Mouse (Mus musculus) lung, postnatal 10 days (tissue): ENCODE results near the gene Nrtn.

ENCODE experiments used
- DNase-seq: peaks from one replicate; pipeline ENCODE4 v3.0.0; 2021

Nrtn gene

DNA sequence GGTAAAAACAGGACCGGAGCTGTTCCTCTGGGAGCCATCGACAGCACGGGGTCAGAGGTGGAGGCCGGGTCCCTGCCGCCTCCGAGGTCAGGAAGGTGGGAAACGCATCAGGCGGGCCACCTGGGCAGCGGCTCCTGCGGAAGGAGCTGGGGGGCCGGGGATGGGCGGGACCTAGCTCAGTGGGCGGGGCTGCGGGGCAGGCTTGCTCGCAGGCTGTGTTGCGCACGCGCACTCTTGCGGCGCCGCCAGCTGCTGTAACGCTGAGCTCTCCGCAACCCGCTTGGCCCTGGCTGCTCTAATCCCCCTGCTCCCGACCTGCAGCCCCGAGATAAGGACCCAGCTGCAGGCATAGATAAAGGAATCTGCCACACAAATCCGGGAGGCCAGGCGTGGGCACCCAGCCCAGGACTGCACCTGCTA lies 4.7 kb upstream of the Nrtn start:
- DNase-seq, result peak; percentile 90

GRCm38 (mm10) chr17:56761077-56761476 lies 3.7 kb upstream of the Nrtn start:
- no peak for DNase-seq

- peak; percentile 45 for DNase-seq
Measured at GRCm38 (mm10) chr17:56759261-56759660, 1.9 kb upstream of the Nrtn start.

DNA sequence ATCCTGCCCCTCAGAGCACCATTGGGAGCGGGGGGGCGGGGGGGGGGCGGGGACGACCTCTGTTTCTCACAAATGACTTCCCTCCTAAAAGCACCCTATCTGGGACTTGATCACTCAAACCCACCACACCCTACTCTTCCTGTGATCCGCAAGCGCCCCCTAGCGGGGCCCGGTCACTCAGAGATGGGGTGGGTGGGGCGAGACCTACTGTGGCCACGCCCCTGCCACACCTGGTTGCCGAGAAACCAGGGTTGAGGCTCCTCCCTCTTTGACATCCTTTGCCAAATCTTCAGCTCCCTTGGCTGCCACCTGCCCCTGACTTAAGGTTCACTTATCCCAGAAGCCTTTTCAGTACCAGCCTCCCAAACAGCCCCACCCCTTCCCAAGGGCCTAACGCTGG lies 802 bp upstream of the Nrtn start:
- peak; percentile 84 for DNase-seq

GRCm38 (mm10) chr17:56756703-56757399 lies 479 bp downstream of the Nrtn start:
- peak; percentile 66 for DNase-seq

DNA sequence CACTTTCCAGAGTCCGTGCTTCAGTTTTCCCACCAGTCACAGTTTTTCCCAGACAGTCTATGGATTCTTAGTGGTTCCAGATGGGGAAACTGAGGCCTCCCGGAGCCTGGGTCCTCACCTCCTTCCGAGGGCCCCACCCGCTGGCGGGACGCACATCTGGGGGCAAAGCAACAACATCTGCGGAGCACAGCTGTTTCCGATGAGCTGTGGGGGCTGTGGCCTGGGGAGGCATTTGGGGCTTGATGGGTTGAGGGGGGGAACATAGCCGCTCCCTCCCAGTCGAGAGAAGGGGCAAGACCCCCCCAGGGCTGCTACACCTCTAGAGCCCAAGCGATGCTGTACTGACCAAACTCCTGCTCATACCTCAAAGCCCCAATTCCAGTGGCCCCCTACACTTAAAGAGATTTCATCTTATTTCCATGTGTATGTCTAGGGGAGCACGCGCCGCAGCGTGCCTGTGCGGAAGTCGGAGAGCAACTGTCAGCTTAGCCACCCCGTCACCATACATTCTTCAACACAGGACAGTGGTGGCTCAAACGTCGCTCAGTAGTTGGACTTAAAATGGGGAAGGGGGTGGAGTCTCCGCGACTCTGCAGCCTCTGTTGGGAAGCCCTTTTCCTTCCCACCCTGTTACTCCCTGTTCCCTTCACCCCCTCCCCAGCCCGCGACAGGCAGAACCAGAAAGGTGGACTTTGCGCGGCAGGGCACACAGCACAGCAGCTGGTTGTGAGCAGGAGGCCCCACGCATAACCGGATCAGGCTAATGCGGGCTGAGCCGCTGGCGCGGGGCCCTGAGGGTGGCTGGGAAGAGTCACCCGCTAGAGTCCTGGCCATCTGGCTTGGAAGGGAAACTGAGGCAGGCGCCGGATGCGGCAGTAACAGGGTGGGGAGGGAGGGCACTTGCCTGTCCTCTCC lies 2.8 kb downstream of the Nrtn start:
- no peak for DNase-seq

GRCm38 (mm10) chr17:56753452-56753851 lies 3.9 kb downstream of the Nrtn start:
- no peak for DNase-seq

GRCm38 (mm10) chr17:56751404-56752072 lies 5.8 kb downstream of the Nrtn start:
- peak; percentile 59 for DNase-seq

- no peak for DNase-seq
Measured at GRCm38 (mm10) chr17:56744173-56744572, 13.2 kb downstream of the Nrtn start.

DNA sequence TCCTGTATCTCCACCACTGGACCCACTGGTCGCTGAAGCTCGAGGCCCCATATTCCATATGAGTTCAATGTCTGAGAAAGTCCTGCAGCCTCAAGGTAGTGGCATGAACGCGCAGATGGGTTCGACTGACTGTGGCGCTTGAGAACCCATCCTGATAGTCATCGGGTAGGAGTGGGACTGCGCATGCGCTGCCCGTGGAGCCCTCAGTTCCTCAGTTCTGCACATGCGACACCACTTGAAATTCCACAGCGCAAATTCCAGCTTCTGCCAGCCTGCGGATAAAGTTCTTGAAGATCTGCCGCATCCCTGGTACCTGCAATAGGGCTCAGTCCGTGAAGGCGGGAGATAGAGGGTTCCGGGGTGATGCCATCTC lies 16.6 kb downstream of the Nrtn start:
- no peak for DNase-seq

DNA sequence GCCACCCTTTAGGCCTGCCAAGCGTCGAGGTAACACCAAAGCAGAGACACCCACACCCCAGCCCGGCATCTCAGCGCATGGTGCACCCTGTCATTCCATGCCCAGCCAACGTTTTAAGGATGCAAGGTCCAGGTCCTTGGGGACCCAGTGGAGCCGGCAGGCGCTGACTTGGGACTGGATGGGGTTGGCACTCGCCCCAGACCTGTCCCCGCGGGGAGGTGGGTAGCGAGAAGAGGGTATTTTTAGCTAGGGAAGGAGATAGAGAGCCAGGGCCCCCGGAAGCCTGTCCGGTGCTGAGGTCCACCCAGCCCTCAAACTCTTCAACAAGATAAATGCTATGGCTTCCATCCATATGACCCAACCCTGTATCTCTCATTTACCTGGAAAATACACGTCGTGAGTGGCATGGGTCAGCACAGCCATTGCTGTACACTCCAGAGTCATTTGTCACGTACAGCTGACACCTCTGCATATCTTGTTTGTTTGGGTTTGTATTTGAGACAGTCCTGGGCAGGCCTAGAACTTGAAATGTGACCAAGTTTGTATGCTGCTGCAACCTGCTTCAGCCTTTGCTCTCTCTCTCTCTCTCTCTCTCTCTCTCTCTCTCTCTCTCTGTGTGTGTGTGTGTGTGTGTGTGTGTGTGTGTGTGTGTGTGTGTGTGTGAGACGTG lies 17.1 kb downstream of the Nrtn start:
- DNase-seq, result no peak

DNA sequence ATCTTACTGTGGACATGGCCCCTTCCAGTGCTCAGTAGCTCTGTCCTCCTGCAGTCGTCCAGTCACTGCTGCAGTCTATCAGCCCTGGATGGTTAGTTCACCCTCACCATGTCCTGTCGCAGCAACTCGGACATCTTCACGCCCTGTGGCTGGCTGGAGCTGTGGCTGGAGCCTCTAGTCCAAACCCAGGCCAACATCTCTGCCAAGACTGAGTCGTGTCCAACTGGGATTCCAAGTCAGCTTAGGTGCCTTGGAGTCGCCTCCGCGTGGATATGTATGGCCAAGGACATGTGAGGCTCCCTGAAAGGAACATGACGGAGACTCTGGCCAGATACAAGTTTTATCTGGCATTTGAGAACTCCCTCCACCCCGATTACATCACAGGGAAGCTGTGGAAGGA lies 19.1 kb downstream of the Nrtn start:
- DNase-seq, result peak; percentile 56

- no peak for DNase-seq
Measured at GRCm38 (mm10) chr17:56736534-56736933, 20.8 kb downstream of the Nrtn start.

DNA sequence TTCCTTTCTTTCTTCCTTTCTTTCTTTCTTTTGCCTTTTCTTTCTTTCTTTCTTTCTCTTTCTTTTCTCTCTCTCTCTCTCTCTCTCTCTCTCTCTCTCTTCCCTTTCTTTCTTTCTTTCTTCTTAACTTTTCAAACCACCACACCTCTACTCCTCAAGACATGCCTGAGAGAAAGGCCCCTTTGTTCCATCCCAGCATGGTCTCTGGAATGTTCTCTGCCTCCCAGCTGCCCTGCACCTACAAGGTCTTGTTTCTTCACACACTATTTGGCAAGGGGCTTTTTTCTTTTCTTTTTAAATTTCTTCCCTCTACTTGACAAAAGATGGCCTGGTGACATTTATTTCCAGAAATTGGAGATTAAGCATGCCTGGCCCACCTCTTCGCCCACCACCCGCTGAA lies 27.7 kb downstream of the Nrtn start:
- DNase-seq, result no peak

DNA sequence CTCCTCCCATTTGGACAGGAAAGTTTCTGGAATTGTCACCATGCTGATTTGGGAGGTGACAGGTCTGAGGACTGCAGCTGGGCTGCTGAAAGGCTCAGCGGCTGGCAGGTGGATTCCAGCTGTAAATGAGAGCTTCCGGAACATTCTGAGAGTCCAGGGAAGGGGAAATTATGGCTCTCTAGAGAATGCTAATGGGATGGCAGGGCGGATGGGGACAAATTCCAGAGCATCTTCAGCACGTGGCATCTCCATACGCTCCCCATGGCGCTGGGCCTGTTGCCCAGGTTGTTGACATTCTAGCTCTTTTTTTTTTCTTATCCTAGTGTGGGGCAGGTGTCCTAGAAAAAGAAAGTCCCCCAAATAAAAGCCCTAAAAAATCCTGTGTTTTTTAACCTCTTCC lies 28.2 kb downstream of the Nrtn start:
- DNase-seq, result no peak

GRCm38 (mm10) chr17:56728117-56728516 lies 29.2 kb downstream of the Nrtn start:
- peak; percentile 88 for DNase-seq

DNA sequence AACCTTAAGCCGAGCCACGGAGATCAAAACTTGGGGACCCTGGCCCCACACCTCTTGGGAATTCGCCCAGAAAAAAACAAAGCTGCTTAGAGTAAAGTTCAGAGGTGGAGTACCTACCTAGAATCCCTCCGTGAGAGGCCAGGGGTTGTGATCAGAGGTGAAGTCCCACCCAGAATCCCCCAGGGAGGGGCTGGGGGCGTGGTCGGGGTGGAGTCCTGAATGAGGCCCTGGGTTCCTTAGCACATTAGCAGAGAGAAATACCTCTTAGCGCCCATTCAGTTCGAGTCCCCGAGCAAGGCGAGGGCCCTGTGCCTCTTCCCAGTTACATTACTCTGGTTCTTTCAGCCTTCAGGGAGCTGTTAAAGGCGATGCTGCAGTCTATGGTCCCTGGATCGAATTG lies 29.7 kb downstream of the Nrtn start:
- no peak for DNase-seq

GRCm38 (mm10) chr17:56727029-56727649 lies 30.2 kb downstream of the Nrtn start:
- DNase-seq, result no peak

- no peak for DNase-seq
Measured at GRCm38 (mm10) chr17:56723419-56724161, 33.7 kb downstream of the Nrtn start.

DNA sequence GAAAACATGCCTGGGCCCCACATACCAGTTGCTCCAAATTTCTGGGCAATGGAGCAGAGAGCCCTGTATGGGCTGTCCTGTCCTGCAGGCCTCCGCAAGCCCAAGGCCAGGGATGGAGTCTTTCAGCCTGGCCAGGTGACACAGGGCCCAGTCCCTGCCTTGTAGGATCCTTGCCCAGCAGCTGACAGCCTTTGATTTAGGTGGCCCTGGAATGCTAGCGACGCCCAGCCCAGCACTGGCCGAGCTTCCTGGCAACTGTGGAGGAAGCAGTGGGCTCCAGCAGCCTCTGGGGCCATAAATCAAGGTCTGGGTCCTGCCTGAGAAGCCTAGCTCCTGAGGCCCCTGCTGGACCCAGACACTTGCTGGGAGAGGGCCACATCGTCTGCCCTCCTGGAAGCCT lies 34.9 kb downstream of the Nrtn start:
- peak; percentile 21 for DNase-seq

DNA sequence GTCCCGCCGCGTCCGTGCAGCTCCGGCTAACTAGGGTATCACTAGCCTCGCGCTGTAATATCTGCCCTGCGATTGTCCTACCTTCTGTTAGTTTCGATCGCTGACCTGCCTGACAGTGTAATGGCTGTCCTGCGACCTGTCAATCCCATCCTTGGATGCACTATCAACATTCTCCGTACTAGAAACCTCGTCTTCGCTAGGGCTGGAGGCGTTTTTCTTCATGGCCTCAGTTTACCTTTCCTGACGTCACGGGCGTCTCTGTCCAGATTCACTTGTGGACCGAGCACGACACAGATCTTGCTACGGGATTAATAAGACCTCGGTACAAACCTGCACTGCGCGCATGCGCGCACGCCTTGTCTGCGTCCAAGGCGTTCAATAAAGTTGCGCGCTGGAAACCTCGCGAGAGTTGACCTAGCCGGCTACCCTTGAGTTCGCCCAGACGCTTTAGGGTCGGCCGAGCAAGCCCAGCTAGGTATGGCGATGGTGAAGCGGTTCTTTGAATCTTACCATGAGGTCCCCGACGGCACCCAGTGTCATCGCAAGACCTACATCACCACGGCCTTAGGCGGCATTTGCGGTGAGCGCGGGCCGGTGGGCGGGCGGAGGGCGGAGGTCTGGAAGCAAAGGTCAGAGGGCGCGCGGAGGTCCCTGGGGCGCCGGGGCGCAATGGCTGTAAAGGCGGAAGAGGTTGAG lies 39.8 kb downstream of the Nrtn start, which contains the start of the genes Ndufa11 and Vmac:
TSS of gene Ndufa11 (plus strand) at position 405 of the 696 bp plus-strand sequence.
TSS of gene Vmac (minus strand) at position 660 of the 696 bp plus-strand sequence.
- DNase-seq, result peak; percentile 97
